Mouse (Mus musculus) heart, adult 2 months (tissue): ENCODE results near the gene Lipe. TPM values are rescaled to one million over a fixed set of nuclear protein-coding genes. Genes with fewer than 3 reads are reported as not detected.

ENCODE experiments used
- DNase-seq, 2 experiments: peaks; one replicate each; pipeline ENCODE4 v3.0.0; 2021
- H3K27ac ChIP-seq: fragments of 200-600 bp; 2 replicates; pipeline ENCODE4 v1.8.1; 2022
- H3K27me3 ChIP-seq: fragments of 200-500 bp; 2 replicates; pipeline ENCODE4 v1.6.1; 2012; ENCODE audit warnings: mild to moderate bottlenecking, low read length, inconsistent platforms, mixed read lengths; ENCODE audit not compliant: control insufficient read depth, insufficient read depth
- H3K36me3 ChIP-seq: fragments of 200-500 bp; 2 replicates; pipeline ENCODE4 v1.6.1; 2012; ENCODE audit warnings: low read length, inconsistent platforms; ENCODE audit not compliant: control insufficient read depth, insufficient read depth
- H3K4me1 ChIP-seq: fragments of 200-500 bp; 2 replicates; pipeline ENCODE4 v1.6.1; 2011; ENCODE audit warnings: low read length; ENCODE audit not compliant: control insufficient read depth, insufficient read depth
- H3K4me3 ChIP-seq: fragments of 200-600 bp; 2 replicates; pipeline ENCODE4 v1.8.1; 2022
- H3K79me2 ChIP-seq: fragments of 200-500 bp; replicated peaks from 2 replicates; pipeline ENCODE4 v1.6.1; 2012; ENCODE audit warnings: mild to moderate bottlenecking, inconsistent platforms, low read length, moderate library complexity, mixed read lengths; ENCODE audit not compliant: control insufficient read depth, insufficient read depth
- H3K9ac ChIP-seq: fragments of 200-500 bp; 2 replicates; pipeline ENCODE4 v1.6.1; 2012; ENCODE audit warnings: low read depth, mild to moderate bottlenecking, control low read depth, inconsistent platforms, low read length, mixed read lengths
- CTCF ChIP-seq: fragments of 200-600 bp; IDR thresholded peaks from 2 replicates; pipeline ENCODE4 v1.8.1; 2022; ENCODE audit warnings: antibody characterized with exemption, mild to moderate bottlenecking, moderate library complexity
- EP300 ChIP-seq: fragments of 200-500 bp; IDR thresholded peaks from 2 replicates; pipeline ENCODE4 v1.6.1; 2011; ENCODE audit warnings: low read depth, low read length, control low read depth; ENCODE audit not compliant: insufficient read depth
- POLR2A ChIP-seq: fragments of 200-500 bp; IDR thresholded peaks from 2 replicates; pipeline ENCODE4 v1.6.1; 2011; ENCODE audit warnings: mild to moderate bottlenecking, low read depth, low read length, control low read depth; ENCODE audit not compliant: insufficient read depth
- WGBS: fragments of 180-500 bp; shearing (Covaris S2); methylation state at CpG from one replicate; pipeline ENCODE4 v1.1.7; 2018; 5-methylcytosine and 5-hydroxymethylcytosine counted together
- intact Hi-C: fragments of 180-260 bp; cut with DNase I; formaldehyde crosslinking; loops from one replicate; pipeline ENCODE4 v1.15.1; 2025
- polyA plus RNA-seq: library from polyadenylated mRNA; depleted of rRNA; stranded (reverse); fragments of >200 nt; gene quantifications from 2 replicates; pipeline ENCODE4 v1.2.3, GENCODE M21; 2012
- total RNA-seq, 2 experiments: library from RNA; stranded (reverse); gene quantifications; 2 replicates each; pipeline ENCODE4 v1.2.3; 2021

The Lipe gene
- total and polyA plus RNA-seq, 3 experiments, result 42.7 to 97.8 (median 44.1) TPM

DNA sequence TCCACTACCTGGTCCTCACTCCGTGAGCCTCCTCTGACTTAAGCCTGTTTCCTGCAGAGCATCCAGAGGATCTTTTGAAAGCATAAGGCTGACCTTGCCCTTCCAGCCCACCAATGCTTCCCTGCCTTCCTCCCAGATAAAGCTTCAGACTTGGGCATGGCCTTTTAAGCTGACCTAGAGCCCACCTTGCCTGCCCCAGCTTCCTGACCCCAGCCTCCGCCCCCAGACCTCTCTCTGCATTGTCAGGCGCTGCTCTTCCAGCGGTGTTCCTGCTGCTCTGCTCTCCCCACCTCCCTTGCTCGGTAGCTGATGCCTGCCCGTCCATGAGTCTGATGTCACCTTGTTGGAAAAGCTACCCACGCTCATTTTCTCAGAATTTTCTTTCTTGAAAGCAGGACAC is 5.7 kb downstream of the Lipe start:
- TF ChIP-seq CTCF (no peak), POLR2A (no peak), EP300 (no peak)
- Histone ChIP-seq H3K27me3 (no peaks in the 10 kb centered on the region), H3K9ac (no peak overlapping the region), H3K4me1 (peaks cover 21% of the 10 kb centered on the region), H3K27ac (no peak overlapping the region), H3K4me3 (no peak overlapping the region), H3K36me3 (0 out of 2 replicates have a peak, but pooled peaks cover 3% of the 10 kb centered on the region), H3K79me2 (peaks cover 5% of the 10 kb centered on the region; the same call in 1 of the 2 replicates)
- whole genome bisulfite sequencing, result 67% methylated on average over 7 of the region's 7 CpGs
- DNase-seq, result no peak
- intact Hi-C loops, result no loop called here

GRCm38 (mm10) chr7:25391856-25392453 is 6.6 kb downstream of the Lipe start:
- no peak for DNase-seq
- Histone ChIP-seq H3K4me1 (peaks cover 23% of the 10 kb centered on the region), H3K4me3 (no peak overlapping the region), H3K9ac (no peak overlapping the region), H3K27me3 (no peaks in the 10 kb centered on the region), H3K79me2 (peaks cover 5% of the 10 kb centered on the region; the same call in 1 of the 2 replicates), H3K27ac (peak overlapping the region; percentile 26), H3K36me3 (peaks cover 7% of the 10 kb centered on the region; the same call in 1 of the 2 replicates)
- WGBS, result 69% methylated on average over 2 of the region's 2 CpGs
- no peak for TF ChIP-seq EP300
- no peak for TF ChIP-seq POLR2A
- TF ChIP-seq CTCF, result no peak
- intact Hi-C loops, result no loop called here

DNA sequence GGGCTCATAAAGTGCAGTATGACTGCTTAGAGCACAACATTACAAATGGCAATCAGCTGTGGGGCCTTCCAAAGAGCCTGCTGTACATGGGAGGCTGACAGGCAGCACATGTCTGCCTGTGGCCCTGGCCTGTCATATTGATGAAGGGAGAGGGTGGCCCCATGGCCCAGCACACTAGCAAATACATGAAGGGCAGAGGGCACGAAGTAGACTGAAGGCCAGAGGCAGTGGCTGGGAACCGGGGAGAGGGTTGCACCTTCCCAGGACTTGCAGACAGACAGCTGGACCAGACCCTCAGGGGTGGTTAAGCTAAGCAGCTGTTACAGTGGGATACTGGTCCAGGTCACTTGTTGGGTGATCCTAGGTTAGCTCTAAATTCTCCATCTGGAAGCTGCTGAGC is 7.5 kb downstream of the Lipe start:
- Histone ChIP-seq H3K27ac (peak overlapping the region; percentile 96), H3K27me3 (no peaks in the 10 kb centered on the region), H3K4me3 (no peak overlapping the region), H3K9ac (peak overlapping the region; percentile 38; the same call in 1 of the 2 replicates), H3K36me3 (peaks cover 7% of the 10 kb centered on the region; the same call in 1 of the 2 replicates), H3K4me1 (peaks cover 24% of the 10 kb centered on the region), H3K79me2 (peaks cover 5% of the 10 kb centered on the region; the same call in 1 of the 2 replicates)
- peak in 1 of 2 experiments; percentile 32 for DNase-seq
- TF ChIP-seq EP300, result no peak
- no peak for TF ChIP-seq CTCF
- TF ChIP-seq POLR2A, result no peak
- intact Hi-C loops, result no loop called here
- WGBS, result 65% methylated on average over 2 of the region's 2 CpGs

GRCm38 (mm10) chr7:25390054-25390770 is 8.3 kb downstream of the Lipe start:
- Histone ChIP-seq H3K27me3 (no peaks in the 10 kb centered on the region), H3K4me1 (peaks cover 32% of the 10 kb centered on the region), H3K27ac (peak overlapping the region; percentile 96), H3K4me3 (peak overlapping the region; percentile 67), H3K9ac (peak overlapping the region; percentile 38), H3K36me3 (peaks cover 12% of the 10 kb centered on the region; the same call in 1 of the 2 replicates), H3K79me2 (peaks cover 5% of the 10 kb centered on the region; the same call in 1 of the 2 replicates)
- TF ChIP-seq POLR2A, result peak; percentile 88
- peak; percentile 63; the same call in 1 of the 2 replicates for TF ChIP-seq EP300
- no peak for TF ChIP-seq CTCF
- intact Hi-C loops, result no loop called here
- peak; percentile 81 to 88 for DNase-seq
- 26% methylated on average over 8 of the region's 8 CpGs for WGBS

- peak overlapping the region; percentile 96 for H3K27ac ChIP-seq
- intact Hi-C loops, result loop anchor here (2.0 kb wide), 1 partner anchor 44 kb away; no protein-coding TSS in a partner anchor
- 49% methylated on average over 7 of the region's 7 CpGs for WGBS
- TF ChIP-seq POLR2A, result peak; percentile 68
- peak; percentile 66; the same call in 1 of the 2 replicates for TF ChIP-seq EP300
- no peak for TF ChIP-seq CTCF
- H3K27me3 ChIP-seq, result no peaks in the 10 kb centered on the region
- H3K4me1 ChIP-seq, result peaks cover 35% of the 10 kb centered on the region
- peaks cover 9% of the 10 kb centered on the region; the same call in 1 of the 2 replicates for H3K36me3 ChIP-seq
- peak overlapping the region; percentile 57 for H3K9ac ChIP-seq
- H3K79me2 ChIP-seq, result peaks cover 4% of the 10 kb centered on the region; the same call in 1 of the 2 replicates
- H3K4me3 ChIP-seq, result peak overlapping the region; percentile 67
- peak; percentile 44 to 62 for DNase-seq
Measured at GRCm38 (mm10) chr7:25388916-25389315, 9.6 kb downstream of the Lipe start.
